Comparison of ENCODE assay signal across 17 mouse cellular contexts in the genomic region with DNA sequence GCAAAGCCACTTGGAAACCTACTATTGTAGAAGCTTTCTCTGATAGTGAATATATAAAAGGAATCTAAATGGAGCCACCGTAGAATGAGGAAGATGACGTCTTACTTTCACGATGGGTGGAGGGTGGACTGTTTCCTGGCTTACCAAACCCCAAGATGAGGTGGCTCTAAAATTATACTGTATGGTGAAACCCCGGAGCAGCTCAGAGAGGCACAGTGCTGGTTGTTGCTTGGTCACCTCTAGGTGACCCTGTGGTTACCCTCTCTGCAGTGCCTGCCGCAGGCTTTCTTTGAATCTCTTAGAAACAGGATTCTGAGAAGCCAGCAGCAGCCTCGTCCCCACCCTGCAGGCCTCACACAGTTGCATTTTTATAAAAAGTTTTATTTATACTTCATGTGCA.
DNase-seq lines count a peak whose midpoint lies in the region; ATAC-seq lines count a peak whose summit lies in the region.
"Had no signal": no experiment of that assay in that cellular context is flagged by ENCODE, and none has a peak within 500 bp of the region (broad histone marks: within the 10 kb centered on the region; RNA-seq: fewer than 3 reads in every experiment).

No protein-coding gene starts in this region.

- no peaks in the 10 kb centered on the region for H3K36me3 ChIP-seq in embryonic facial prominence, embryonic 14.5 days (ENCODE audit: control insufficient read depth, insufficient read depth, low read length)
- no peaks in the 10 kb centered on the region; the same call in 1 of the 2 replicates for H3K36me3 ChIP-seq in embryonic facial prominence, embryonic 10.5 days (replicated peaks)
- no peaks in the 10 kb centered on the region for H3K36me3 ChIP-seq in macrophage (ENCODE audit: inconsistent target)
- H3K36me3 ChIP-seq in splenic B cell, adult 2 months (ENCODE audit: control insufficient read depth, insufficient read depth, low read length, poor library complexity, severe bottlenecking): no peaks in the 10 kb centered on the region
- H3K36me3 ChIP-seq: heart, embryonic 12.5 days had no signal

- intact Hi-C loops in heart, postnatal 14 days (cut with DNase I): no loop called here

- DNase-seq in embryonic facial prominence, embryonic 14.5 days (ENCODE audit: low spot score): peak; percentile 12
- no peak for DNase-seq in embryonic facial prominence, embryonic 10.5 days (ENCODE audit: low spot score)
- DNase-seq in thymus, postnatal 0 days (ENCODE audit: low spot score): peak; percentile 12
- DNase-seq in thymus, postnatal 36 days: no peak
- peak; percentile 18 for DNase-seq in splenic B cell, adult 2 months (ENCODE audit: low read depth, low spot score)
- DNase-seq in heart, postnatal 14 days: no peak
- DNase-seq: adrenal gland, postnatal 14 days; cerebellum, adult 9-11 months; gastrocnemius, postnatal 14 days; heart, postnatal 4 days; kidney, postnatal 10 days had no signal

- no peak overlapping the region for H3K9ac ChIP-seq in embryonic facial prominence, embryonic 14.5 days (ENCODE audit: low read depth, low read length)
- H3K9ac ChIP-seq: heart, embryonic 12.5 days; liver, embryonic 14.5 days had no signal

- no peak overlapping the region for H3K27ac ChIP-seq in embryonic facial prominence, embryonic 14.5 days (replicated peaks; ENCODE audit: low read depth, low read length)
- H3K27ac ChIP-seq in embryonic facial prominence, embryonic 10.5 days (replicated peaks): no peak overlapping the region
- H3K27ac ChIP-seq in macrophage: peak overlapping the region; percentile 82
- H3K27ac ChIP-seq: limb, embryonic 10.5 days; liver, embryonic 14.5 days had no signal

- peak; percentile 30; the same call in 1 of the 2 replicates for ATAC-seq in embryonic facial prominence, embryonic 14.5 days (ENCODE audit: low read depth)
- ATAC-seq in erythroblast, adult 5-6 weeks (replicated peaks; ENCODE audit: low FRiP score, poor library complexity, severe bottlenecking): no peak
- ATAC-seq: intestine, embryonic 16.5 days had no signal

- H3K9me3 ChIP-seq in embryonic facial prominence, embryonic 14.5 days (ENCODE audit: control insufficient read depth, low read length): no peaks in the 10 kb centered on the region
- H3K9me3 ChIP-seq in embryonic facial prominence, embryonic 10.5 days: no peaks in the 10 kb centered on the region
- H3K9me3 ChIP-seq: heart, embryonic 12.5 days; limb, embryonic 10.5 days had no signal

- no peaks in the 10 kb centered on the region for H3K79me2 ChIP-seq in macrophage (ENCODE audit: inconsistent target)

- 78% methylated on average over 6 of the region's 6 CpGs for whole genome bisulfite sequencing in embryonic facial prominence, embryonic 14.5 days
- WGBS in embryonic facial prominence, embryonic 10.5 days: 92% methylated on average over 6 of the region's 6 CpGs
- 3% methylated on average over 6 of the region's 6 CpGs for WGBS in macrophage (ENCODE audit: missing documents)

- no peak overlapping the region for H3K4me3 ChIP-seq in embryonic facial prominence, embryonic 14.5 days (ENCODE audit: low read depth, low read length)
- no peak overlapping the region for H3K4me3 ChIP-seq in embryonic facial prominence, embryonic 10.5 days
- H3K4me3 ChIP-seq in macrophage (ENCODE audit: inconsistent target): no peak overlapping the region
- H3K4me3 ChIP-seq: heart, embryonic 12.5 days; limb, embryonic 10.5 days had no signal

- H3K4me1 ChIP-seq in embryonic facial prominence, embryonic 14.5 days (ENCODE audit: control insufficient read depth, insufficient read depth, low read length): no peaks in the 10 kb centered on the region
- no peaks in the 10 kb centered on the region for H3K4me1 ChIP-seq in embryonic facial prominence, embryonic 10.5 days
- H3K4me1 ChIP-seq: limb, embryonic 10.5 days had no signal

- H3K27me3 ChIP-seq in embryonic facial prominence, embryonic 14.5 days (replicated peaks; ENCODE audit: control insufficient read depth, insufficient read depth, low read length): no peaks in the 10 kb centered on the region
- H3K27me3 ChIP-seq in embryonic facial prominence, embryonic 10.5 days (replicated peaks; ENCODE audit: low read depth, poor library complexity, severe bottlenecking): no peaks in the 10 kb centered on the region
- H3K27me3 ChIP-seq in splenic B cell, adult 2 months (ENCODE audit: control insufficient read depth, insufficient read depth, low read length, poor library complexity, severe bottlenecking): no peaks in the 10 kb centered on the region
- H3K27me3 ChIP-seq: heart, embryonic 12.5 days had no signal

- no peak overlapping the region for H3K4me2 ChIP-seq in embryonic facial prominence, embryonic 14.5 days (ENCODE audit: low read depth, low read length)
- H3K4me2 ChIP-seq: heart, embryonic 12.5 days had no signal

Comparison
In these comparisons a context has a peak if more than half of its experiments do, and no peak if none do; other contexts are left out.
1. DNase-seq: peak in embryonic facial prominence, embryonic 14.5 days (single experiment), thymus, postnatal 0 days (single experiment) and splenic B cell, adult 2 months (single experiment); none in embryonic facial prominence, embryonic 10.5 days (single experiment), thymus, postnatal 36 days (0 of 2) and heart, postnatal 14 days (0 of 2).